Mouse (Mus musculus): Measurements from ENCODE around the gene Hoxd9.

Gene Hoxd9

GRCm38 (mm10) chr2:74683471-74683951 lies 14.0 kb upstream of the Hoxd9 start:
- DNase-seq (ENCODE audit: extremely low spot score, low spot score): peak; percentile 71

DNA sequence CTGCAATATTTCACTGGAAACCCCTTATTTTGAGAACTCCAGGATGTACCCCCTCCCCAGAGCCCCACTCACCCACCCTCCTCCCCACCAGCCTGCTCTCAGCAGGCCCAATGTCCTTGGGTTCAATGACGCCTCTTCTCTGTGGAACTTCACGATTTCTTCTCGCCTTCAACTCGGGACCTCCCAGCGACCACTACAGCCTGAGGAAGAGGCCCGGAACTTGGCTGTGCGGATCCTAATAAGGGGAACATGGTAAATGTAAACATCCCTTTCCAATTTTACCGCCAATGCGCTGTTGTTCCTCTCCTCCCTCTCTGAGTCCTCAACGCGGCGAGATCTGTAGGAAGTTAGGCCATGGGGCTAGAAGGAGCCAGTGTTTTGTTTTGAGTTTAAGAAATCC lies 13.4 kb upstream of the Hoxd9 start:
- DNase-seq (ENCODE audit: extremely low spot score, low spot score): peak; percentile 51

GRCm38 (mm10) chr2:74685059-74685603 lies 12.4 kb upstream of the Hoxd9 start:
- DNase-seq (ENCODE audit: extremely low spot score, low spot score): peak; percentile 26

DNA sequence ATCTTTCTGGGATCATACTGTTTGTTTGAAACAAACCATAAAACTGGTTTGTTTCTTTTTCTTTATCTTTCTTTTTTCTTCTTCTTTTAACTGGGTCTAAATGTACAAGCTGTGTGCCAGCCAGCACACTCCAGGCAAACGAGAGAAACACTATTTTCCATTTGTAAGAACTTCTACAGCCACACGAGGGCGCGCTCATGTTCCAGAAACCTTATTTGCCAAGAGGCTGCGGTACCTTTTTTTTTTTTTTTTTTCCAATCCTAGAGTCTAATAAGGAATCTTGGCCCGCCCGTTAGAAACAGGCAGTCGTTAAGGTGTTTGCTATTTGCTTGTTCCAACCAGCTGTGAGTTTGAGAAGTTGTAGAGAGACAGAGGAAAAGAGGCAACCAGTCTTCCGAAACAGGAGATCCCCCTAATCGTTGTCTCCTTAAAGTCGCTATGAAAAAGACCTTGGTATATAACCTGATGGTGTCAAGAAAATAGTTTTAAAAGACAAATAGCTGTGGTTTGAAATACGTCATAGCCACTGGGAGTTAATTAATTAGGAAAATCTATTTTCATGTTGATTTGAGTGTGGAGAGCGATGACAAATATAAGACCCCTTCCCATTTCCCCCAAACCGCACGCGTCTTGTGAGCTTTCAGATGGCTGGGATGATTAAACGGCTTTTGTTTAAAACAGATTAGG lies 11.1 kb upstream of the Hoxd9 start:
- peak; percentile 77 for DNase-seq (ENCODE audit: extremely low spot score, low spot score)

DNA sequence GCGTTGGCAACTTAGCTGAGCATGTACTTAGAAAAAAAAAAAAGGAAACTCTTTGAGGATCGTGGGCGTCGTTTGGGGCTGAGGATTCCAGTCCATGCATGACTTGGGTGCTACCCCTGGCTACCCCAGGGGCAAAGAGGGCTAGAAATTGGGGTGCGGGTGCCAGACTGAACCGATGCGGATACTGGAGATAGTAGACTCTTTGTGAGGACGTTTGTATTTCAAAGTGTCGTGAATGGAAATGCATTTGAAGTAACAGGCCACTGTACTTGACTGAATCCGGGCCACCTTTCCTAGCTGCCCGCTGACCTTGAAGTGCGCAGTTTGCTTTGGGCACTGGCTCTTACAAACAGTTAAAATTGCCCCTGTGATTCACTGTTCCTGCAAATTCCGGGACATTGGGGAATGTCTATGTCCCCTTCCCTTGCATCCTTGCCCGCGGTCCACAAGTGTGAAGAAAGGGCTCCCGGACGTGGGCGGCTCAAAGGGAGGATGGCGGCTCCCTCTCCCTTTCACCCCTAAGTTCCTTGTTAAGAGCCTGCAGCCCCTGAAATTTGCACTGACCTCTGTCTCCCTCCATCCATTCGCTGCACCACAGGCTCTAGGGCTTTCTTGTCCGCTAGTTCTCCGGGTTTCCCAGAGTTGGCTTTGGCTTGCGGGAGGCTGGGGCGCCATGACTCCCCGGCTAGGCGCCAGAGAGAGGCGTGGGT lies 10.4 kb upstream of the Hoxd9 start:
- DNase-seq (ENCODE audit: extremely low spot score, low spot score): no peak

DNA sequence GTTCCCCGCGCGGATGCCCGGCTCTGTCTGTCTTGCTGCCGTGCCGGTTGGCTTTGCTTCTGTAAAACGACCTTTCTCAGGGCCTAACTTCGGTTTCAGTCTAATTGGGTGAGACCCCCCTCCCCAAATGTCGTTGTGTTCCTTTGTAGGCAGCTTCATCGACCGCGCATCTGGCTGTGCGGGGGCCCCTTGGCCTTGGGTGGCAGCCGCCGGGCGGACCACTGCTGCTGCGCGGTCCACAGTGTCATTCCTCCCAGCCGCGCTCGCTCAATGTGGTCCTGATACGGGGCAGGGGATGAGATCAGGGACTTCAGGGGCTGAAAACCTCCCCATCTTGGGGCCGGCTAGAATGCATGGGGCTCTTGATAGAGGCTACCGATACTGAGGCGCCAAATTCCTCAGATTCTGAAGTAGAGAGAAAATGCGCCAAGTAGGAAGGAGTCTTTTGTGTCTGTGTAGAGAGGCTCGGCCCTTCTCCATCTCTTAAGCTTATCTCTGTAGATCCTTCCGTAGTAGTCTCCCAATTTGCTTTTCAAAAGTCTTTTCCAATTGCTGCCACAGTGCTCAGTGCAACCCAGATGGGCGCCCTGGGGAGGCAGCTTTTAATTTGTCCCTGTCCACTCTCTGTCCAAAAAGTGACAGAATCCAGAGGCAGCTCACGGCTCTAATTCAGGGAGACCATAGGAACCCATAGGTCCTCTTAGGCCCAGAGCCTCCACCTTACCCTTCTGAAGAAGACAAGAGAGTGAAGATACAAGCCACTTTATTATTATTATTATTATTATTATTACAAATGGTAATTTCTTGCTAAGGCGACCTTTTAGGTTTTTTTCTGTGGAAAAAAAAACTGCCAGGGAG lies 9.6 kb upstream of the Hoxd9 start:
- DNase-seq (ENCODE audit: extremely low spot score, low spot score): peak; percentile 71

DNA sequence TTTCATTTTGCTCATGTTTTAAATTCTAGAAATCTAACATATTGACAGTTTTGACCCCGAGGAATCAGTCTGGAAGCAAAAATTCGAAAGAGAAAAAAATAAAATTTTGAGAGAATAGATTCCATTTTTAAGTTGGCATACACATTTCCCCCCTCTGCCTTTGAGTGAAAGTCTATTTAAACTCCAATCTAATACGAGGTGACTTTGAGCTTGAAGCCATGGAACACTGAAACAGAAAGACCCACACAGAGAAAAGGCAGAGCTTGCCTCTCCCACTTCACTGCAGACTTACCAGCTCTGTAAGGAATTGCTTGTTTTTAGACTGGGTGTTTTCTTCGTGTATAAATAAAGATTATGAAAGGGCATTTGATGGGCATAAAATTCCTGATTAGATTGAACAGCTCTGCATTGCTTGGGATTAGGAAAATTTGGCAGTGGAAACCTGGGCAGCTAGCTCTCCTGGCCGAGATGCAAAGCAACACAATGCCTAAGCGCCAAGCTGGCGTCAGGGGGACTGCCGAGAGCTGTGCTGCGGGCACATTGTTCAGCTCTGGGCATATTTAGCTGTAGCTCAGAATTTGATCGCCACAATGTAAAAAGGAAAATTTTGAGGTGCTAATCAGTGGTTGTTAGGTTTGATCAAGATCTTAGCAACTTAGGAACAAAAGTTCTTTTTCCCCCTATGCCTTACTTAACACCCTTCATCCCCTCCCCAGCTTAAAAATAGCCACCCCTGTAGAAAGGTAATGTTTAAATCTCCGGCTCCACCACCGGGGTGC lies 8.5 kb upstream of the Hoxd9 start:
- DNase-seq (ENCODE audit: extremely low spot score, low spot score): no peak

DNA sequence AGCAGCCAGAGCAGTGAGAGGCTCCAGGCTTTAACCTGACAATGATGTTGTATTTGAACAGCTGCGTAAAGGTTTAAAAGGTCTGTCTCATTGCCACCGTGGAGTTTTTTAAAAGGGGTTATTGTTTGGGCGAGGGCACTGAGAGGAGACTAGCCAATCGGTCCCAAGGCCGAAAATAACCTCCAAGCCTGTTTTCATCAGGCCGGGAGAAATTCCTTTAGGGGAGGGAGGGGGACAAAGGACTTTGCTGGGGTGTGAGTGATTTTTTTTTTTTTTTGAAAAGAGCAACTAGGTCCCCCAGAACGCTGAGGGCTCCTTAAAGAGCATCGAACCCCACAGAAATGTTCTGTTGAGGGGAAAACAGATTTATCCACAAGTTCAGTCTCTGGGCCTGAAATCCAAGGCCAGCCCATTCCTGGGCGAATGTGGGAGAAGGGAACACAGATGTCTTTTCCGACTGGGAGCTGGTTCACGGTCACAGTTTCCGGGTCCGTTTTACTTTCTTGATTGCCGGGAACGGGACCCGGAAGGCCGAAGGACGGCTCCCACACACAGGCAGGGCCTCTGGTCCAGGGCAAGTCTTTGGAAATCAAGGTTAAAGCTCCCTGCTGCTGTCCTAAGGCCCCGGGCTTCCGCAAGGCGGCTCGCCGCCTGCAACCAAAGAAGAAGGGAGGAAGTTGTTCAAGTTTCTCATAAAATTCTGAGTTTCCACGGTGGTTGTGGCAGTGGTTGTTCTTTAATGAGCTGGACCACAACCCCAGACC lies 7.8 kb upstream of the Hoxd9 start:
- no peak for DNase-seq (ENCODE audit: extremely low spot score, low spot score)

- no peak for DNase-seq (ENCODE audit: extremely low spot score, low spot score)
Measured at GRCm38 (mm10) chr2:74690338-74690716, 7.2 kb upstream of the Hoxd9 start.

DNA sequence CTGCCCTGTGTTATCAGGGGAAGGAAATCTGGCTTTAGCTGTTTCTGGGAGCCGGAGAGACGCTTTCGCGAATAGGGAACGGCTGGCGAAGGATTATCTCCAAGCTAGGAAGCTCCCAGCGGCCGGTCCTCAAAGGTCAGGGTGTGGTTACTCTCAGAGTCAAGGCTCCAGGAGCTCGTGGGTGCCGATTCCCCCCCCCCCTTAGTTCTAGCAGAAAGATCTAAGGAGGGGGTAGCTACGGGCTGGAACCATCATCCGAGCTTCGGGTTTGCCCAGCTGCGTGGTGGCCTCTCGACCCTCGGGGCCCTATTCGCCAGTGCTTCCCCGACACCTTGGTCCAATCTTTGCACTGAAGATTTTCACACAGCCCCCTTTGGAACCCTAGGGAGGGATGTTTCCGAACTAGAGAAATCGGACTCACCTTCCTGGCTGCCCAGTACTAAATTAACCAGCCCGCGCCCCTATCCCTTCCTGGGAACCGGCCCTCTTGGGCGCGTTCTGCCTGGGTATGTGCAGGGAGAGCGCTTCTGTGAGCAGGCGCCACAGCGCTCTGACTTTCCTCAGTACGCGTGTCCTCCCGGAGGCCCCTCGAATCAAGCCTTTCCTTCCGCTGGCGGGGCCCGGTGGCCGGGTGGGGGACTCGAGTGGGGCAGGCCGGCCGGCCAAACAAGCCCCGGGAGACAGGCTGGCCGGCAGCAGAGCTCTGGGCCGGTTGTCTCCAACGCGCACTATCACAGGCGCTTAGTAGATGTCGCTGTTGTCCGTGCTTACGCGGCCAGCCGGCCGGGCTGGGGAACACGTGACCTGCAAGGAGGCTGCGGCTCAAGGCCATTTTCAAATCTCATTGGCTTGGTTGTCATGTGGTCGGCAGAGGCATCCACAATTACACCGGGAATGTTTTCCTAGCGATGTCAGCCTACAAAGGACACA lies 6.2 kb upstream of the Hoxd9 start, which contains the start of gene Hoxd10:
Hoxd10 (plus strand) TSS at position 903 of the 930 bp plus-strand sequence.
- peak; percentile 90 for DNase-seq (ENCODE audit: extremely low spot score, low spot score)

DNA sequence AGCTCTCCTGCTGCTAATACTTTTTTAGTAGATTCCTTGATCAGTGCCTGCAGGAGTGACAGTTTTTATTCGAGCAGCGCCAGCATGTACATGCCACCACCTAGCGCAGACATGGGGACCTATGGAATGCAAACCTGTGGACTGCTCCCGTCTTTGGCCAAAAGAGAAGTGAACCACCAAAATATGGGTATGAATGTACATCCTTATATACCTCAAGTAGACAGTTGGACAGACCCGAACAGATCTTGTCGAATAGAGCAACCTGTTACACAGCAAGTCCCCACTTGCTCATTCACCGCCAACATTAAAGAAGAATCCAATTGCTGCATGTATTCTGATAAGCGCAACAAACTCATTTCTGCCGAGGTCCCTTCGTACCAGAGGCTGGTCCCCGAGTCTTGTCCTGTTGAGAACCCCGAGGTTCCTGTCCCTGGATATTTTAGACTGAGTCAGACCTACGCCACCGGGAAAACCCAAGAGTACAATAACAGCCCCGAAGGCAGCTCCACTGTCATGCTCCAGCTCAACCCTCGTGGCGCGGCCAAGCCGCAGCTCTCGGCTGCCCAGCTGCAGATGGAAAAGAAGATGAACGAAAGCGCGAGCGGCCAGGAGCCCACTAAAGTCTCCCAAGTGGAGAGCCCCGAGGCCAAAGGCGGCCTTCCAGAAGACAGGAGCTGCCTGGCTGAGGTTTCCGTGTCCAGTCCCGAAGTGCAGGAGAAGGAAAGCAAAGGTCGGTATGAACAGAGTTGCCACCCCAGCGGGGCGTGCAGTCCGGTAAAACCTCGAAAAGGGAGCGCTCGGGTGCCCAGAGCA lies 5.3 kb upstream of the Hoxd9 start:
- DNase-seq (ENCODE audit: extremely low spot score, low spot score): no peak

DNA sequence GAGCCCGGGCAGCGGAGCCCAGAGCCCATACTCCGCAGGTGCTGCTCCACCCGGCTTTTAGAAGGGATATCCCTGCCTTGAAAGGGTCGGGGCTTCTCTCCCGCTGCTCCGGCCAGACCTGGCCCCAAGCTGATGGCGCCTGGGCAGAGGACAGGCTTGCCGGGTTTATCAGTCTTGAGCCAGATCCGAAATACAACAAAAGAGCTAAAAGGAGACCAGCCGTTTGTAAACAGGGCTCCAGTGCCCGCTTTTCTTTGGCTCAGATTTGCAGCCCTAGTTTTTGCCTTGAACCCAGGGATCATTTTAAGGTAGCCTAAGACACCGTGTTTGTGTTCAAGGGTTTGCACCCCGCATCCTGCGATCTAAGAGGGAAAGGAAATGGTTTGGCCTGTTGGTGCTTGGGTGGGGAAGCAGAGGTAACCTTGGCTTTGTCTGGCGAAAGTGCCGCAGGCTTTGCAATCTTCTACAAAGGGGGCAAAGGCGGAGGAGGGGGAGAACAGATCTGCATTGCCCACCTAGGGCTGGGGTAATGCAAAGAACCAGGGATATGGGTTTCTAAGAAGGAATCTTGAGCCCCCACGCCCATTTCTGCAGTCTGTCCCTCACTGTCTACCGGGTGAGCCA lies 4.6 kb upstream of the Hoxd9 start:
- DNase-seq (ENCODE audit: extremely low spot score, low spot score): peak; percentile 67

GRCm38 (mm10) chr2:74693432-74693827 lies 4.1 kb upstream of the Hoxd9 start:
- DNase-seq (ENCODE audit: extremely low spot score, low spot score): no peak

GRCm38 (mm10) chr2:74694066-74694465 lies 3.5 kb upstream of the Hoxd9 start:
- peak; percentile 73 for DNase-seq (ENCODE audit: extremely low spot score, low spot score)

DNA sequence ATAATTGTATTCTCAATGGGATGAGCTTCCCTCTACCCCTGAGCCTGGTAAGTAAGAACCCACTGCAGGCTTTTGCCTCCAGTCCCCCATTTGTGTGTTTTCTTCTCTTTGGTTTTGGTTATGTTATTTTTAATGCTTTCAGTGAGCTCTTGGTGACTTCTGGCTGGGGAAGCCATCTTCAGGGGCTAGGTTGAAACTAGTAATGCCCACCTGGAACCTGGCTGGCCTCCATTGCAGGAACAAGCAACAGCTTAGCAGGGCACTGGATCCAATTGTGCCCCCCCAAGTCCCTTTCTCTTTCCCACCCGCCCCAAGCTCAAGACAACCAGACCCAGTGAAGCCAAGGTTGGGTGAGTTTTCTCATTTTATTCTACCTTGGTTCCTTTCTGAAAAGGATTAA lies 2.1 kb upstream of the Hoxd9 start:
- DNase-seq (ENCODE audit: extremely low spot score, low spot score): no peak

DNA sequence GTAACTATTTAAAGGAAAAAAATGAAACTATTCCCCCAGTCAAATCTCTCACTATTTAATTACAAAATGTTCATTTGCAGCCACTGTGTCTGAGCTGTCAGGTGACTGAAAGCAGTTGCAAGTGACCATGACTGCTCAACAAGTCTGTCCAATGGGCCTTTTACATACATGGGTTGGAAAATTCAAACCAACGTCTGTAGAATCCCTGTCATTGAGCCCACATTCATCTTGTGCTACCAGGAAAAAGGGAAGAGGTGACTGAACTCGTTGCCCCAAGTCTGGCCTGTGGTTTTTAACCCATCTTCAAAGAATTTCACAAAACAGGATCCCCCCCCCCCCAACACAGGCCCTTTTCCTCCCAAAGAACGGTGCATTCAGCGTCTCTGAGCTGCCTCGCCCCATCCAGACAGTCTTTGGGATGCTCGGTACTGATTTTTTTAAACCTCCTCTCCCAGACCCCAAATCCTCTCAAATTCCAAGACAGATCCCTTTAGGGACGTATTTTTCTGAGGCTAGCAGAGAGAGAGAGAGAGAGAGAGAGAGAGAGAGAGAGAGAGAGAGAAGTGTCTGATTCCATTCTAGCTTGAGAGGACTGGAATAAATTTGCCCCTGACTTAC lies 1.6 kb upstream of the Hoxd9 start:
- peak; percentile 37 for DNase-seq (ENCODE audit: extremely low spot score, low spot score)
